Mouse (Mus musculus) lung, embryonic 15.5 days (tissue): ENCODE results near the gene Snorc. TPM values are rescaled to one million over a fixed set of nuclear protein-coding genes. Genes with fewer than 3 reads are reported as not detected.

ENCODE experiments used
- ATAC-seq: fragments of 200-750 bp; cut with Nextera tagmentation; 2 replicates; pipeline ENCODE4 v1.8.0; 2017; ENCODE audit warnings: moderate number of reproducible peaks, borderline replicate concordance; ENCODE audit not compliant: low FRiP score, low TSS enrichment; ENCODE audit errors: extremely low read depth
- H3K27ac ChIP-seq: fragments of 300-500 bp; sonication (generic); 2 replicates; pipeline ENCODE4 v1.5.1; 2015; ENCODE audit warnings: moderate library complexity, mild to moderate bottlenecking, inconsistent platforms
- H3K27me3 ChIP-seq: fragments of 300-500 bp; sonication (generic); 2 replicates; pipeline ENCODE4 v1.6.1; 2015; ENCODE audit warnings: inconsistent platforms
- H3K36me3 ChIP-seq: fragments of 300-500 bp; sonication (generic); 2 replicates; pipeline ENCODE4 v1.6.1; 2015; ENCODE audit warnings: inconsistent platforms
- H3K4me1 ChIP-seq: fragments of 300-500 bp; sonication (generic); 2 replicates; pipeline ENCODE4 v1.6.1; 2015; ENCODE audit warnings: inconsistent platforms
- H3K4me2 ChIP-seq: fragments of 300-500 bp; sonication (generic); 2 replicates; pipeline ENCODE4 v1.6.1; 2015; ENCODE audit warnings: inconsistent platforms, mild to moderate bottlenecking, moderate library complexity
- H3K4me3 ChIP-seq: fragments of 300-500 bp; sonication (generic); 2 replicates; pipeline ENCODE4 v1.5.1; 2015; ENCODE audit warnings: mild to moderate bottlenecking, inconsistent platforms
- H3K9ac ChIP-seq: fragments of 300-500 bp; sonication (generic); 2 replicates; pipeline ENCODE4 v1.6.1; 2015; ENCODE audit warnings: inconsistent platforms
- H3K9me3 ChIP-seq: fragments of 300-500 bp; sonication (generic); 2 replicates; pipeline ENCODE4 v1.6.1; 2016; ENCODE audit warnings: inconsistent platforms
- WGBS: fragments of 180-500 bp; shearing (Covaris S2); methylation state at CpG from one replicate; pipeline ENCODE4 v1.1.7; 2015; 5-methylcytosine and 5-hydroxymethylcytosine counted together
- polyA plus RNA-seq: library from polyadenylated mRNA; unstranded; fragments of >200 nt; fragmentation: Nextera tagmentation; extraction: Ambion mirVana; gene quantifications from 2 replicates; pipeline ENCODE4 v1.2.1, GENCODE M21; 2015

The Snorc gene
- polyA plus RNA-seq, 1 experiment from 2014 or later, result not detected

- H3K9me3 ChIP-seq, result no peaks in the 10 kb centered on the region
- H3K4me1 ChIP-seq, result no peaks in the 10 kb centered on the region
- peak overlapping the region; percentile 24 for H3K4me2 ChIP-seq
- no peak overlapping the region for H3K27ac ChIP-seq
- no peak for ATAC-seq
- H3K36me3 ChIP-seq, result no peaks in the 10 kb centered on the region
- H3K9ac ChIP-seq, result no peak overlapping the region
- H3K4me3 ChIP-seq, result no peak overlapping the region
- H3K27me3 ChIP-seq, result no peaks in the 10 kb centered on the region
These were observed 50.4 kb downstream of the Snorc start for GRCm38 (mm10) chr1:87520467-87520866.

- H3K4me3 ChIP-seq, result no peak overlapping the region
- ATAC-seq, result no peak
- no peak overlapping the region for H3K4me2 ChIP-seq
- no peaks in the 10 kb centered on the region for H3K9me3 ChIP-seq
- no peaks in the 10 kb centered on the region for H3K4me1 ChIP-seq
- no peaks in the 10 kb centered on the region for H3K27me3 ChIP-seq
- 52% methylated on average over 1 of the region's 1 CpGs for WGBS
- H3K36me3 ChIP-seq, result no peaks in the 10 kb centered on the region
- no peak overlapping the region for H3K9ac ChIP-seq
- no peak overlapping the region for H3K27ac ChIP-seq
These were observed 51.5 kb downstream of the Snorc start for GRCm38 (mm10) chr1:87521523-87521922.

- H3K27me3 ChIP-seq, result no peaks in the 10 kb centered on the region
- no peak overlapping the region for H3K4me3 ChIP-seq
- H3K27ac ChIP-seq, result no peak overlapping the region
- H3K4me2 ChIP-seq, result no peak overlapping the region
- no peak for ATAC-seq
- no peak overlapping the region for H3K9ac ChIP-seq
- H3K36me3 ChIP-seq, result no peaks in the 10 kb centered on the region
- no peaks in the 10 kb centered on the region for H3K9me3 ChIP-seq
- WGBS, result 88% methylated on average over 7 of the region's 7 CpGs
- H3K4me1 ChIP-seq, result no peaks in the 10 kb centered on the region
These were observed 55.0 kb downstream of the Snorc start for GRCm38 (mm10) chr1:87525041-87525440.

Other genes starting within 250 kb of the Snorc start
- gene Efhd1, start 205.9 kb upstream of the Snorc start, polyA plus RNA-seq, result 0.20 and 0.41 TPM in 2 replicates
- gene Gigyf2, start 143.3 kb upstream of the Snorc start, polyA plus RNA-seq, result 45.3 and 50.6 TPM in 2 replicates
- 6.0 and 6.1 TPM in 2 replicates for gene Kcnj13, start 75.5 kb upstream of the Snorc start, polyA plus RNA-seq
- 2.9 TPM in 2 replicates for gene Neu2, start 39.6 kb downstream of the Snorc start, polyA plus RNA-seq
- gene Ngef, start 103.6 kb downstream of the Snorc start, polyA plus RNA-seq, result 3.6 and 3.8 TPM in 2 replicates
- 8.7 and 11.8 TPM in 2 replicates for gene Inpp5d, start 150.0 kb downstream of the Snorc start, polyA plus RNA-seq